Mouse (Mus musculus): Measurements from ENCODE around the gene Sag. TPM values are rescaled to one million over a fixed set of nuclear protein-coding genes. Genes with fewer than 3 reads are reported as not detected.

Gene Sag
- polyA plus RNA-seq, 1 experiment from 2014 or later: 1.9 TPM

DNA sequence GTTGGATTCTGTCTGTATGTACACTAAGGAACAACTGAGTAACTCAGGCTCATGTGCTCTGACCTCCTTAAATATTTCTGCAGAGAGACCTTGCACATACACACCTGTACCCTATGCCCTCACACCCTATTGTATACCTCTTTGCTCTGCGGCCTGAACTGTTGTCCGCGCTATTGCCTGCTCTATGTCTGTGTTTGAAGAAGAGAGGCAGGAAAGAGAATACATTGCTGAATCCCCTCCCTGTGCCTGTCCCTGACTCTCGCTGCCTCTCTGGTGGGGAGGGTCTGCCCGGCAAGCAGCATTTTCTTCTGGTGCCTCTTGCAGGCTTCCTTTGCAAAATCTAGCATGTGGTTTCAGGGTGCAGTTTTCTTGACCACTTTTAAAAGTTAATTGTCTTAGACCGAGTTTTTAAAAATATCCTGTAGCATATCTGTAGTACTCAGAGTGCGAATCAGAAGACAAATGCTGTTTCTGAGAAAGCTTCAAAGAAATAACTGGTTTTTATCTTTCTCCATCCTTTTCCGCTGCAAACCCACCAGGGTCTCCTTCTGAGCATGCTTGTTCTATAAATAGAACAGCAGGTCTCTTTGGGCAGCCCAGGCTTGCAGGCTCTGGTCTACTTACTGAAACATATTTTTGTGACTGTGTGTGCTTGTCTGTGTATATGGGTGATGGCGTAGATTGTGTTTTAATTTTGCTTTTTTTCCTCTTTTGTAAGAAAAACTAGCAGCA lies 74.2 kb downstream of the Sag start:
- Histone ChIP-seq H3K27ac (ENCODE audit: low read length) (no peak overlapping the region), H3K9ac (replicated peaks; ENCODE audit: low read depth, low read length) (no peak overlapping the region), H3K27me3 (replicated peaks; ENCODE audit: control insufficient read depth, insufficient read depth, low read length) (no peaks in the 10 kb centered on the region), H3K4me3 (replicated peaks; ENCODE audit: low read length) (no peak overlapping the region), H3K4me1 (replicated peaks; ENCODE audit: control insufficient read depth, insufficient read depth, low read length) (peaks cover 14% of the 10 kb centered on the region), H3K4me2 (ENCODE audit: low read length) (no peak overlapping the region), H3K36me3 (ENCODE audit: control insufficient read depth, insufficient read depth) (no peaks in the 10 kb centered on the region), H3K9me3 (ENCODE audit: control insufficient read depth, low read length) (no peaks in the 10 kb centered on the region)
- 79% methylated on average over 9 of the region's 9 CpGs for WGBS
- ATAC-seq: 0 out of 2 replicates have a peak, but pooled peaks have one; percentile 29

DNA sequence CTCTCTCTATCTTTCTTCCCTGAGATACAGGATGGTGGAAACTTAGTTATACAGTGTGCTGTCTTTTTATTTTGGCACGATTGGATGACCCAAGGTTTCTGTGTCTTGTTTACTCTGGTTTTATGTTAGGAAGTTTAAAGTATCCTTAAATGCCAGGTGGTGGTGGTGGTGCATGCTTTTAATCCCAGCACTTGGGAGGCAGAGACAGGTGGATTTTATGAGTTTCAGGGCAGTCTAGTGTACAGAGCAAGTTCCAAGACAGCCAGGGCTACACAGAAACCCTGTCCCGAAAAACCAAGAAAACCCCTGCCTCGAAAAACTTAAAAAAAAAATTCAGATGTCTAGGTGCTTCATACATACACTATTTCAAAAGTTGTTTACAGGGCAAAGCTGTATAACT lies 75.6 kb downstream of the Sag start:
- Histone ChIP-seq H3K27ac (ENCODE audit: low read length) (no peak overlapping the region), H3K36me3 (ENCODE audit: control insufficient read depth, insufficient read depth) (no peaks in the 10 kb centered on the region), H3K9ac (replicated peaks; ENCODE audit: low read depth, low read length) (no peak overlapping the region), H3K9me3 (ENCODE audit: control insufficient read depth, low read length) (no peaks in the 10 kb centered on the region), H3K4me3 (replicated peaks; ENCODE audit: low read length) (no peak overlapping the region), H3K4me1 (replicated peaks; ENCODE audit: control insufficient read depth, insufficient read depth, low read length) (peaks cover 14% of the 10 kb centered on the region), H3K27me3 (replicated peaks; ENCODE audit: control insufficient read depth, insufficient read depth, low read length) (no peaks in the 10 kb centered on the region), H3K4me2 (ENCODE audit: low read length) (no peak overlapping the region)
- ATAC-seq: no peak
- WGBS: 92% methylated on average over 3 of the region's 3 CpGs

DNA sequence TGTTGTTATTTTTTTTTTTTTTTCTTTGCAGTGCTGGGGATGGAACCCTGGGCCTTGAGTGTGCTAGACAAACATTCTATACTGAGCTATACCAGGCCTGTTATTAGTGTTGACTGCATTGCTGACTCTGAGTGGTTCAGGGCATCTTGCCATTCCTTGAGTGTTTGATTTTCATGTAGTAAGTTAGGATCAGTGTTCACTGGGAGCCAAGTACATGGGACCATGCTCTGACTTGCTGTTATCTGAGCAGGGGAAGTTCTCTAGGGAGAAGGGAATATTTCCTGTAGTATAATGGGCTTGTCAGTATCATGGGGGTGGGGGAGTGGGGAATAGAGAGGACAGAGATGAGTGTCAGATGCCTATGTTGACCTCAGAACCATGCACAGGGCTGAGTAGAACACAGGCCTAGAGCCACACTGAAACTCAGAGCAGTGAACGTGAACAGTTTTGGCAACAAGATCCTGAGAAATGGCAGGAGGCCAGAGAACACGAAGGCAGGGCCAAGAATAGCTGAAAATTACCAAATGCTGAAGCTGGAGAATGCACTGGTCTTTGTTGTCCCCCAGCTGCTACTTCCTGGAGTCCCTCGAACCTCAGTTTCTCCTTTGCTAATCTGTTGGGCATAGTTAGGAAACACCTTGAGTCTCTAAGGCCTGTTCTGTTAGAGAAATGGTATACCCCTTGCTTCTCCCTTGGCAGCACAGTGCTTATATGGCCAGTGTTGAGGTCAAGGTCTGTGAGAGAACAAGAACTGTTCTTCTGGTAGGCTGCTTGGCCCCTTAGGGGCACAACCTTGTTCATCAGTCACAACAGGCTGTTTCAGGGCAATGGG lies 76.2 kb downstream of the Sag start:
- WGBS: 17% methylated on average over 3 of the region's 3 CpGs
- Histone ChIP-seq H3K4me2 (ENCODE audit: low read length) (no peak overlapping the region), H3K9me3 (ENCODE audit: control insufficient read depth, low read length) (no peaks in the 10 kb centered on the region), H3K4me3 (replicated peaks; ENCODE audit: low read length) (no peak overlapping the region), H3K27ac (ENCODE audit: low read length) (peak overlapping the region; percentile 32), H3K9ac (replicated peaks; ENCODE audit: low read depth, low read length) (no peak overlapping the region), H3K36me3 (ENCODE audit: control insufficient read depth, insufficient read depth) (no peaks in the 10 kb centered on the region), H3K4me1 (replicated peaks; ENCODE audit: control insufficient read depth, insufficient read depth, low read length) (peaks cover 14% of the 10 kb centered on the region), H3K27me3 (replicated peaks; ENCODE audit: control insufficient read depth, insufficient read depth, low read length) (no peaks in the 10 kb centered on the region)
- peak; percentile 85 for ATAC-seq

DNA sequence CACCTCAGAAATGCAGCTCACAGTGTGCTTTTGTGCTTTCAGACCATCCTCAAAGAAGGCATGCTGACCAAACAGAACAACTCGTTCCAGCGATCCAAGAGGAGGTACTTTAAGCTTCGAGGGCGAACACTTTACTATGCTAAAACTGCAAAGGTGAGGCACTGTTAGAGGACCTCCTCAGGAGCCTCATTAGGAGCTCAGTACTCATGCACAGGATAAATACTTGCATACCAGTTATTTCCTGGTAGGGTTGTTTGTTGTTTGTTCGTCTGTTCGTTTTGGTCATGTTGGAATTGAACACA lies 76.8 kb downstream of the Sag start:
- H3K4me2 ChIP-seq (ENCODE audit: low read length): no peak overlapping the region
- no peaks in the 10 kb centered on the region for H3K27me3 ChIP-seq (replicated peaks; ENCODE audit: control insufficient read depth, insufficient read depth, low read length)
- peaks cover 14% of the 10 kb centered on the region for H3K4me1 ChIP-seq (replicated peaks; ENCODE audit: control insufficient read depth, insufficient read depth, low read length)
- no peak overlapping the region for H3K9ac ChIP-seq (replicated peaks; ENCODE audit: low read depth, low read length)
- 76% methylated on average over 6 of the region's 6 CpGs for WGBS
- no peaks in the 10 kb centered on the region for H3K36me3 ChIP-seq (ENCODE audit: control insufficient read depth, insufficient read depth)
- no peaks in the 10 kb centered on the region for H3K9me3 ChIP-seq (ENCODE audit: control insufficient read depth, low read length)
- H3K27ac ChIP-seq (ENCODE audit: low read length): peak overlapping the region; percentile 26
- H3K4me3 ChIP-seq (replicated peaks; ENCODE audit: low read length): no peak overlapping the region
- ATAC-seq: no peak

DNA sequence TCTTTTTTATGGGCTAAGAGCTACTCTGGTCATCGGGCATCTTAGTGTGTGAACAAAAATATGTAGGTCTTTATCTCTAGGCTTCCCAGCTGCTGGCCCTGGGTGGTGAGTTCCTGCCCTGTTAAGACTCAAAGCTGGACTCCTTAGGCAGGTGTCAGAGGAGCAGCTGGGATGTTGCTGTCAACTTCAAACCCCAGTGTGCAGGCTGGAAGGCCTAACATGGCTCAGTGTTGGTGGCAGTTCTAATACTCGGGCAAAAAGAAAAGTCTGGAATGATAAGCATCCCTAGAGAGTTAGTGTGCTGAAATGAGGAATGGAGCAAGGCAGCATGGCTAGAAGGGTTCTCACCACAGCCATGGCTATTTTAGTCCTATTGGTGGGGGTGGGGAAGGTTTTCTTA lies 77.4 kb downstream of the Sag start:
- Histone ChIP-seq H3K27ac (ENCODE audit: low read length) (no peak overlapping the region), H3K9me3 (ENCODE audit: control insufficient read depth, low read length) (no peaks in the 10 kb centered on the region), H3K4me3 (replicated peaks; ENCODE audit: low read length) (no peak overlapping the region), H3K27me3 (replicated peaks; ENCODE audit: control insufficient read depth, insufficient read depth, low read length) (no peaks in the 10 kb centered on the region), H3K36me3 (ENCODE audit: control insufficient read depth, insufficient read depth) (no peaks in the 10 kb centered on the region), H3K9ac (replicated peaks; ENCODE audit: low read depth, low read length) (no peak overlapping the region), H3K4me2 (ENCODE audit: low read length) (no peak overlapping the region), H3K4me1 (replicated peaks; ENCODE audit: control insufficient read depth, insufficient read depth, low read length) (peaks cover 14% of the 10 kb centered on the region)
- ATAC-seq: no peak
- 80% methylated on average over 2 of the region's 2 CpGs for WGBS

DNA sequence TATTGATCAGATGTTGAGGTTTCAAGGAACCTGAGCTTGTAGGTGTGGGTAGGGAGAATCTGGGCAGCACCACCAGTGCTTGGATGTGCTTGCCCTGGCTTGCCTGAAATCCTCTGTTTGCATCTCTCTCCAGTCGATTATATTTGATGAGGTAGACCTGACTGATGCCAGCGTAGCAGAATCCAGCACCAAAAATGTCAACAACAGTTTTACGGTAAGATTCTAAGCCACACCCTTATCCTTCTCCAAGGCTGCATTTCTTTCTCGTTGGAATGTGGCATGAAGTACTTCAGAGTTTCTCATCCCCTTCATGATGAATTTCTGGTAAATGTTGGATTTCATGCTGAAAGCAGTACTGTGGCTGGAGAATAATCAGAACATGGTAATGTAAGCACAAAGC lies 78.2 kb downstream of the Sag start:
- H3K27me3 ChIP-seq (replicated peaks; ENCODE audit: control insufficient read depth, insufficient read depth, low read length): no peaks in the 10 kb centered on the region
- 76% methylated on average over 4 of the region's 4 CpGs for WGBS
- ATAC-seq: no peak
- H3K9ac ChIP-seq (replicated peaks; ENCODE audit: low read depth, low read length): no peak overlapping the region
- H3K36me3 ChIP-seq (ENCODE audit: control insufficient read depth, insufficient read depth): no peaks in the 10 kb centered on the region
- peaks cover 14% of the 10 kb centered on the region for H3K4me1 ChIP-seq (replicated peaks; ENCODE audit: control insufficient read depth, insufficient read depth, low read length)
- H3K4me2 ChIP-seq (ENCODE audit: low read length): no peak overlapping the region
- H3K9me3 ChIP-seq (ENCODE audit: control insufficient read depth, low read length): no peaks in the 10 kb centered on the region
- H3K27ac ChIP-seq (ENCODE audit: low read length): no peak overlapping the region
- H3K4me3 ChIP-seq (replicated peaks; ENCODE audit: low read length): no peak overlapping the region

DNA sequence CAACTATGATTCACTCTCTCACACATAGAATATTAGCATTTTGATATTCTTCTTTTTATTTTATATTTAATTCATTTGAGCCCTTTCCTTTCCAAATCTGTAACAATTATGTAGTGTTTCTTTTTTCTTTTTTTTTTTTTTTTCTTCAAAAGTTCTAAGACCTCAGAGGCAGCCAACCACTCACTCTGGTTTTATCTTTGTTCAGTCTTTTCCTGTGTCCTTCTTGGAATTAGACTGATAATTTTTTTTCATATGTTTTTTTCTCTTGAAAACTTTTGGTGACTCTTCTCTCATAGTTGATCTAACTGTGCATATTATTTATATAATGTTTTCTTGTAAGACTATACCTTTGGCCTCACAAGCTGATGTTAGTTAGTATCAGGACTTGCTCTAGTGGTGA lies 79.1 kb downstream of the Sag start:
- no peaks in the 10 kb centered on the region for H3K27me3 ChIP-seq (replicated peaks; ENCODE audit: control insufficient read depth, insufficient read depth, low read length)

DNA sequence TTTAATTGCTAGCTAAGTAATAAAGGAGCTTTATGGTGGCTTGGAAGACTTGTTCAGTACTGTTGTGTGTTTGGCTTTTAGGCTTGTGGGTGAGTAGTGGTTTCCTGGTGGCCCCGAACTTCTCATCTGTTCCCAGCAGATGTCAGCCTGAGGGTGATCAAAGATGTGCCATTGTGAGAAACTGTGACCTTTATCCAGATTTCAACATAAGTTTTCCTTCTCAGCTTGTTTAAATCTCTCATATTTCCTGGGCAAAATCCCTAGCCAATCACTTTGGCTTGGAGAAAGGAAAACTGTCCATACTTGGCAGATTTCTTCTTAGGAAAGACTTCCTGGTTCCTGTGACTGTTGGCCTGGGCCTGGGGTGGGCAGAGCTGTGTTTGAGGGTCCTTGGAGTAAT lies 87.5 kb downstream of the Sag start:
- 81% methylated on average over 1 of the region's 1 CpGs for WGBS
- Histone ChIP-seq H3K4me1 (replicated peaks; ENCODE audit: control insufficient read depth, insufficient read depth, low read length) (no peaks in the 10 kb centered on the region), H3K9me3 (ENCODE audit: control insufficient read depth, low read length) (no peaks in the 10 kb centered on the region), H3K4me2 (ENCODE audit: low read length) (no peak overlapping the region), H3K27ac (ENCODE audit: low read length) (no peak overlapping the region), H3K4me3 (replicated peaks; ENCODE audit: low read length) (no peak overlapping the region), H3K9ac (replicated peaks; ENCODE audit: low read depth, low read length) (no peak overlapping the region), H3K36me3 (ENCODE audit: control insufficient read depth, insufficient read depth) (no peaks in the 10 kb centered on the region), H3K27me3 (replicated peaks; ENCODE audit: control insufficient read depth, insufficient read depth, low read length) (no peaks in the 10 kb centered on the region)
- ATAC-seq: no peak

More for the DNA sequence above, 79.1 kb downstream of the Sag start:
- no peak for ATAC-seq
- no peak overlapping the region for H3K4me2 ChIP-seq (ENCODE audit: low read length)
- H3K4me1 ChIP-seq (replicated peaks; ENCODE audit: control insufficient read depth, insufficient read depth, low read length): peaks cover 11% of the 10 kb centered on the region
- H3K36me3 ChIP-seq (ENCODE audit: control insufficient read depth, insufficient read depth): no peaks in the 10 kb centered on the region
- H3K9me3 ChIP-seq (ENCODE audit: control insufficient read depth, low read length): no peaks in the 10 kb centered on the region
- H3K9ac ChIP-seq (replicated peaks; ENCODE audit: low read depth, low read length): no peak overlapping the region
- no peak overlapping the region for H3K27ac ChIP-seq (ENCODE audit: low read length)
- H3K4me3 ChIP-seq (replicated peaks; ENCODE audit: low read length): no peak overlapping the region

DNA sequence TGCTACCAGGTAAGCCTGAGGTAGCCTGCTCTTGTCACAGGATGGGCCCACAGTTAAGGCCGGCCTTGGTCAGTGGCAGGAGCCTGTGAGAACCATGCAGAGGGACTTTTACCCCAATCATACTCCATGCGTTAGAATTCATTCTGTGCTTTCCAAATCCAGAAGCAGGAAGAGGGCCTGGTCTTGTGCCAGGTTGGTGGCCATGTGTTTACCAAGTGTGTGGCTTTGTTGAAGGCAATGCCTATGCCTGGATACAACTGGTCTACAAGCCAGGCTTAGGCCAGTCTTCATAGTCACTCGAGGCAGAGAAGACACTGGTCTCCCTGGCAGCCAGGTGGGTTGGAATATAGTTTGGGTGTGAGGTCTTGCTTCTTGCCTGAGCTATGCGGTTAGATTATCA lies 88.2 kb downstream of the Sag start:
- H3K4me1 ChIP-seq (replicated peaks; ENCODE audit: control insufficient read depth, insufficient read depth, low read length): no peaks in the 10 kb centered on the region
- H3K36me3 ChIP-seq (ENCODE audit: control insufficient read depth, insufficient read depth): no peaks in the 10 kb centered on the region
- 83% methylated on average over 4 of the region's 4 CpGs for WGBS
- no peaks in the 10 kb centered on the region for H3K27me3 ChIP-seq (replicated peaks; ENCODE audit: control insufficient read depth, insufficient read depth, low read length)
- H3K27ac ChIP-seq (ENCODE audit: low read length): no peak overlapping the region
- no peak overlapping the region for H3K9ac ChIP-seq (replicated peaks; ENCODE audit: low read depth, low read length)
- H3K4me2 ChIP-seq (ENCODE audit: low read length): no peak overlapping the region
- no peak for ATAC-seq
- no peaks in the 10 kb centered on the region for H3K9me3 ChIP-seq (ENCODE audit: control insufficient read depth, low read length)
- H3K4me3 ChIP-seq (replicated peaks; ENCODE audit: low read length): no peak overlapping the region

All from forebrain, embryonic 16.5 days (tissue).